Mouse (Mus musculus) hindbrain, postnatal 0 days (tissue): ENCODE results near the gene Hmga2. TPM values are rescaled to one million over a fixed set of nuclear protein-coding genes. Genes with fewer than 3 reads are reported as not detected.
A peak's percentile ranks its signal among the peaks of the same experiment; 100 is the strongest.

Experiments
- ATAC-seq: fragments of 200-750 bp; cut with Nextera tagmentation; 2 replicates; pipeline ENCODE4 v1.8.0; 2017; ENCODE audit warnings: mild to moderate bottlenecking, moderate TSS enrichment, moderate library complexity
- DNase-seq: peaks from one replicate; pipeline ENCODE4 v3.0.0-alpha.2; 2015; ENCODE audit warnings: low spot score
- H3K27ac ChIP-seq: fragments of 300-500 bp; sonication (generic); 2 replicates; pipeline ENCODE4 v1.5.1; 2014; ENCODE audit warnings: mild to moderate bottlenecking
- H3K27me3 ChIP-seq: fragments of 300-500 bp; sonication (generic); 2 replicates; pipeline ENCODE4 v1.6.1; 2014; ENCODE audit warnings: low read length, mixed read lengths; ENCODE audit not compliant: insufficient read depth
- H3K36me3 ChIP-seq: fragments of 300-500 bp; sonication (generic); 2 replicates; pipeline ENCODE4 v1.6.1; 2014; ENCODE audit warnings: low read length, mixed read lengths; ENCODE audit not compliant: insufficient read depth
- H3K4me1 ChIP-seq: fragments of 300-500 bp; sonication (generic); 2 replicates; pipeline ENCODE4 v1.6.1; 2014; ENCODE audit warnings: antibody characterized with exemption, low read length, mixed read lengths; ENCODE audit not compliant: insufficient read depth
- H3K4me2 ChIP-seq: fragments of 300-500 bp; sonication (generic); 2 replicates; pipeline ENCODE4 v1.6.1; 2014; ENCODE audit warnings: low read depth, mild to moderate bottlenecking, low read length, moderate library complexity, mixed read lengths
- H3K4me3 ChIP-seq: fragments of 300-500 bp; sonication (generic); 2 replicates; pipeline ENCODE4 v1.5.1; 2014; ENCODE audit warnings: low read length
- H3K9ac ChIP-seq: fragments of 300-500 bp; sonication (generic); replicated peaks from 2 replicates; pipeline ENCODE4 v1.6.1; 2014; ENCODE audit warnings: mild to moderate bottlenecking, low read length, moderate library complexity, mixed read lengths
- H3K9me3 ChIP-seq: fragments of 300-500 bp; sonication (generic); 2 replicates; pipeline ENCODE4 v1.6.1; 2016; ENCODE audit warnings: low read length, mixed read lengths
- CTCF ChIP-seq: IDR thresholded peaks from 2 replicates; pipeline ENCODE4 v1.5.1; 2016; ENCODE audit warnings: antibody characterized with exemption, control low read depth, low read depth
- WGBS: fragments of 180-500 bp; shearing (Covaris S2); extraction: QIAGEN DNeasy Blood & Tissue Kit; methylation state at CpG from one replicate; pipeline ENCODE4 v1.1.7; 2014; 5-methylcytosine and 5-hydroxymethylcytosine counted together
- polyA plus RNA-seq: library from polyadenylated mRNA; unstranded; fragments of >200 nt; fragmentation: Nextera tagmentation; extraction: Ambion mirVana; gene quantifications from 2 replicates; pipeline ENCODE4 v1.2.1, GENCODE M21; 2015
- total RNA-seq: library from RNA; depleted of rRNA; stranded (reverse); fragments of >200 nt; gene quantifications from 2 replicates; pipeline ENCODE4 v1.2.3, GENCODE M21; 2014

The Hmga2 gene
- total and polyA plus RNA-seq, 2 experiments from 2014 or later = 0.98 to 1.2 TPM

- no peak overlapping the region for H3K9ac ChIP-seq
- no peaks in the 10 kb centered on the region for H3K36me3 ChIP-seq
- H3K4me2 ChIP-seq = no peak overlapping the region
- no peak overlapping the region for H3K27ac ChIP-seq
- no peak for TF ChIP-seq CTCF
- WGBS = 59% methylated on average over 9 of the region's 9 CpGs
- DNase-seq (no peak), ATAC-seq (no peak)
- H3K4me3 ChIP-seq = no peak overlapping the region
- H3K27me3 ChIP-seq = no peaks in the 10 kb centered on the region
- no peaks in the 10 kb centered on the region for H3K9me3 ChIP-seq
- H3K4me1 ChIP-seq = peaks cover 7% of the 10 kb centered on the region; the same call in 1 of the 2 replicates
Observed at GRCm38 (mm10) chr10:120406038-120406437, 70.2 kb downstream of the Hmga2 start.

DNA sequence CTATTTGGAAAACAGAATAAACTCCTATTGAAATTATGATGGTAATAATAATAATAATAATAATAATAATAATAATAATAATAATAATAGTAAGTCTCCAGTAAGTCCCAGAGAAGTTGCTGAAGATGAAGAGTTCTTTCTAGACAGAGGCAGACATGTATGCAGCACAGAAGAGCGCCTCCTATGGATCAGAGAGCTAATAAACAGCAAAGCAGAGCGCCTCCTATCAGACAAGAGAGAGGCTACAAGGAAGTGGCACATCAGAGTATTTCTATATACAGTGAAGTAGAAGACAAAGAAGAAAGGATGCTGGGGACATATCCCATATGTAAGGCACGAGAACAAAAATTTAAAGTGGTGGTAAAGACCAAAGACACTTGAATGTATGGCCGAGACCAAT lies 70.9 kb downstream of the Hmga2 start:
- no peaks in the 10 kb centered on the region for H3K36me3 ChIP-seq
- no peak for ATAC-seq
- DNase-seq = no peak
- peaks cover 7% of the 10 kb centered on the region; the same call in 1 of the 2 replicates for H3K4me1 ChIP-seq
- no peak overlapping the region for H3K4me3 ChIP-seq
- H3K27ac ChIP-seq = no peak overlapping the region
- no peak overlapping the region for H3K4me2 ChIP-seq
- peak; percentile 24; the same call in 1 of the 2 replicates for TF ChIP-seq CTCF
- WGBS = 90% methylated on average over 4 of the region's 4 CpGs
- H3K9ac ChIP-seq = no peak overlapping the region
- no peaks in the 10 kb centered on the region for H3K27me3 ChIP-seq
- no peaks in the 10 kb centered on the region for H3K9me3 ChIP-seq

- no peak for TF ChIP-seq CTCF
- WGBS = 49% methylated on average over 5 of the region's 5 CpGs
- no peak overlapping the region for H3K4me2 ChIP-seq
- no peaks in the 10 kb centered on the region for H3K36me3 ChIP-seq
- H3K27me3 ChIP-seq = no peaks in the 10 kb centered on the region
- H3K4me3 ChIP-seq = no peak overlapping the region
- ATAC-seq (0 out of 2 replicates have a peak, but pooled peaks have one; percentile 29), DNase-seq (peak; percentile 47)
- H3K27ac ChIP-seq = no peak overlapping the region
- H3K9me3 ChIP-seq = no peaks in the 10 kb centered on the region
- H3K9ac ChIP-seq = no peak overlapping the region
- peaks cover 7% of the 10 kb centered on the region; the same call in 1 of the 2 replicates for H3K4me1 ChIP-seq
Observed at GRCm38 (mm10) chr10:120402966-120403365, 73.3 kb downstream of the Hmga2 start.

DNA sequence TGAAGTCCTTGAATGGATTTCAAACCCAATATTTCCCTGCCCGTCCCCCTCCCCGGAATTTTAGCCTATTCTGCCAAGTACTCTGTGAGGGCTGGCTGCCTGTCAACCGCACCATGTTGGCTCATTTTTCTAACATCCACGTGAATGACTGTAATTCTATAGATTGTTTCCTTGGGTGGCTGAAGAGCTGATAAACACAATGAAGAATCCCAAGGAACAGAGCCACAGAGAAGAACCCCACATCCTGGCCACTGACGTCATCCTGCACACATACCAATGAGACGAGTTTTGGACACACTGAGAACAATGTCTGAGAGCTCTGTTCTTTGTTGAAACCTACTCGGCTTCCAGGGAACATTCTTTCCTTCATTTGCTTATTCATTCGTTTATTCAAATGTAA lies 74.5 kb downstream of the Hmga2 start:
- WGBS = 30% methylated on average over 8 of the region's 8 CpGs
- H3K27ac ChIP-seq = no peak overlapping the region
- no peak overlapping the region for H3K4me2 ChIP-seq
- peaks cover 5% of the 10 kb centered on the region; the same call in 1 of the 2 replicates for H3K4me1 ChIP-seq
- no peaks in the 10 kb centered on the region for H3K27me3 ChIP-seq
- no peak for TF ChIP-seq CTCF
- no peaks in the 10 kb centered on the region for H3K9me3 ChIP-seq
- no peak overlapping the region for H3K9ac ChIP-seq
- H3K36me3 ChIP-seq = no peaks in the 10 kb centered on the region
- no peak overlapping the region for H3K4me3 ChIP-seq
- 0 out of 2 replicates have a peak, but pooled peaks have one; percentile 43 for ATAC-seq
- DNase-seq = peak; percentile 14

DNA sequence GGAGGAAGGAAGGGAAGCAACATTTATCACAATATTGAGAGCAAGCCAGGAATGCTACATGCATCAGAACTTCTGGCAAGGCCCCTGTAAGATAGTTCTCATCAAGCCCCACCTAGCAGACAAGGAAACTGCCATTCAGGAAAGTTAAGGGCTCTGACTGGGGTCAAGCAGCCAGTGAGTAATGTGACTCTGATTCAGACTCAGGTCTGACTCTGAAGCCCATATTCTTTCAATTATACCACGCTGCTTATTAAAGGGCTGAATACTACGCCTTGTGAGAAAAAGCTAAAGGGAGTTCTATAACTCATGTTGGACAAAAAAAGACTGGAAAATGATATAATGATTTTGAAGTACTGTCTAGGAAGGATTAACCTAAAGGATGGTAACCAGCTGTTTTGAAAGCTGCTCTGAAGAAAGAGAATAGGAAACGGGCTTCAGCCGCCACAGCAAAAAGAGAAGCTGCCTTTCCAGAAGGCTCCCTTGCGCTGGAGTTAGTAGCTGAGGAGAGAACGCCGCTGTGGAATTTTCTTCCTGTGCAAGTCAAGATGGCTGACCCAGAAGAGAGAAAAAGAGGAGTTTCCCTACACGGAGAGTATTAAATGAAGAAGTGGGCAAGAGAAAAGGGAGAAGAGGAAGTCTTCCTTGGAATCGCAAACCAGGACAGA lies 76.3 kb downstream of the Hmga2 start:
- H3K36me3 ChIP-seq = no peaks in the 10 kb centered on the region
- H3K4me3 ChIP-seq = no peak overlapping the region
- H3K4me1 ChIP-seq = peaks cover 5% of the 10 kb centered on the region; the same call in 1 of the 2 replicates
- WGBS = 83% methylated on average over 9 of the region's 9 CpGs
- H3K27ac ChIP-seq = no peak overlapping the region
- no peak for ATAC-seq
- DNase-seq = no peak
- H3K9me3 ChIP-seq = no peaks in the 10 kb centered on the region
- H3K4me2 ChIP-seq = no peak overlapping the region
- H3K27me3 ChIP-seq = no peaks in the 10 kb centered on the region
- no peak for TF ChIP-seq CTCF
- no peak overlapping the region for H3K9ac ChIP-seq

DNA sequence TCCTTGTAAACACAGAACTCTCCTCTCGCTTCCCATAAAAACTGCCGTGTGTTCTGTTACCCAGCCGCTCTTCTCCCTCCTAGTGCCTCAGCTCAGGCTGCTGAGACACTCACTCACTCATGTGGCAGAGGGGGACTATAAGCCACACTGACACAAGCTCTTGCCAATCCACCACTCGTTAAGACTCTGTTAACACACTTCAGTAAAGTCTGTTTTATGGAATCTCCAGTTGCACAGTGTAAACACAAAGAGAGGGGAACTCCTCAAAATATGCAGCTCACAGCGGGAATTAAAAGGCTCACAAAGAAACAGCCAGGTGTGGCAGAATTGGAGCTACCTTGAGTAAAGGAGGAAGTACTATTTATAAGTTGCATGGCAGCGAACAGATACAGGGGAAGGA lies 77.5 kb downstream of the Hmga2 start:
- no peak overlapping the region for H3K9ac ChIP-seq
- 64% methylated on average over 6 of the region's 6 CpGs for WGBS
- H3K9me3 ChIP-seq = no peaks in the 10 kb centered on the region
- ATAC-seq (no peak), DNase-seq (no peak)
- H3K4me1 ChIP-seq = peaks cover 5% of the 10 kb centered on the region; the same call in 1 of the 2 replicates
- no peak overlapping the region for H3K4me3 ChIP-seq
- H3K36me3 ChIP-seq = no peaks in the 10 kb centered on the region
- H3K27ac ChIP-seq = no peak overlapping the region
- H3K4me2 ChIP-seq = no peak overlapping the region
- no peaks in the 10 kb centered on the region for H3K27me3 ChIP-seq
- no peak for TF ChIP-seq CTCF

GRCm38 (mm10) chr10:120397211-120397631 lies 79.0 kb downstream of the Hmga2 start:
- no peaks in the 10 kb centered on the region for H3K9me3 ChIP-seq
- H3K27me3 ChIP-seq = no peaks in the 10 kb centered on the region
- TF ChIP-seq CTCF = no peak
- no peaks in the 10 kb centered on the region for H3K36me3 ChIP-seq
- WGBS = 83% methylated on average over 17 of the region's 17 CpGs
- H3K4me1 ChIP-seq = peaks cover 5% of the 10 kb centered on the region; the same call in 1 of the 2 replicates
- DNase-seq (no peak), ATAC-seq (no peak)
- H3K27ac ChIP-seq = no peak overlapping the region
- H3K9ac ChIP-seq = no peak overlapping the region
- H3K4me2 ChIP-seq = no peak overlapping the region
- no peak overlapping the region for H3K4me3 ChIP-seq
